Mouse (Mus musculus): Measurements from ENCODE around the gene Fsd1. TPM values are rescaled to one million over a fixed set of nuclear protein-coding genes. Genes with fewer than 3 reads are reported as not detected.

Gene Fsd1
- polyA plus RNA-seq, 1 experiment from 2014 or later, result 215 TPM

GRCm38 (mm10) chr17:55956129-55956528 is 30.2 kb upstream of the Fsd1 start:
- WGBS, result 0% methylated on average over 25 of the region's 26 CpGs
- Histone ChIP-seq H3K4me3 (peak overlapping the region; percentile 46), H3K4me1 (replicated peaks) (peaks cover 32% of the 10 kb centered on the region), H3K27ac (replicated peaks) (peak overlapping the region; percentile 70), H3K9ac (peak overlapping the region; percentile 31), H3K4me2 (peak overlapping the region; percentile 64), H3K9me3 (no peaks in the 10 kb centered on the region), H3K36me3 (no peaks in the 10 kb centered on the region), H3K27me3 (no peaks in the 10 kb centered on the region)
- ATAC-seq (ENCODE audit: low FRiP score, low read depth), result peak; percentile 55

- peak overlapping the region; percentile 31 for H3K9ac ChIP-seq
- H3K4me3 ChIP-seq, result peak overlapping the region; percentile 46
- no peaks in the 10 kb centered on the region for H3K27me3 ChIP-seq
- H3K36me3 ChIP-seq, result no peaks in the 10 kb centered on the region
- peak overlapping the region; percentile 64 for H3K4me2 ChIP-seq
- no peaks in the 10 kb centered on the region for H3K9me3 ChIP-seq
- WGBS, result 35% methylated on average over 6 of the region's 6 CpGs
- no peak; the same call in 1 of the 2 replicates for ATAC-seq (ENCODE audit: low FRiP score, low read depth)
- H3K4me1 ChIP-seq (replicated peaks), result peaks cover 32% of the 10 kb centered on the region
- peak overlapping the region; percentile 70 for H3K27ac ChIP-seq (replicated peaks)
Measured at GRCm38 (mm10) chr17:55956591-55956990, 29.7 kb upstream of the Fsd1 start.

GRCm38 (mm10) chr17:55957168-55957567 is 29.1 kb upstream of the Fsd1 start:
- Histone ChIP-seq H3K9me3 (no peaks in the 10 kb centered on the region), H3K4me3 (peak overlapping the region; percentile 46; the same call in 1 of the 2 replicates), H3K4me2 (peak overlapping the region; percentile 64), H3K4me1 (replicated peaks) (peaks cover 32% of the 10 kb centered on the region), H3K27me3 (no peaks in the 10 kb centered on the region), H3K9ac (0 out of 2 replicates have a peak overlapping the region, but pooled peaks have one; percentile 12), H3K27ac (replicated peaks) (0 out of 2 replicates have a peak overlapping the region, but pooled peaks have one; percentile 23), H3K36me3 (0 out of 2 replicates have a peak, but pooled peaks cover 4% of the 10 kb centered on the region)
- ATAC-seq (ENCODE audit: low FRiP score, low read depth), result peak; percentile 27; the same call in 1 of the 2 replicates
- 12% methylated on average over 9 of the region's 9 CpGs for WGBS

GRCm38 (mm10) chr17:55957726-55958583 is 28.4 kb upstream of the Fsd1 start:
- Histone ChIP-seq H3K4me2 (peak overlapping the region; percentile 77), H3K4me1 (replicated peaks) (peaks cover 32% of the 10 kb centered on the region), H3K27ac (replicated peaks) (peak overlapping the region; percentile 97), H3K9me3 (no peaks in the 10 kb centered on the region), H3K9ac (peak overlapping the region; percentile 58), H3K27me3 (no peaks in the 10 kb centered on the region), H3K4me3 (peak overlapping the region; percentile 65), H3K36me3 (0 out of 2 replicates have a peak, but pooled peaks cover 6% of the 10 kb centered on the region)
- ATAC-seq (ENCODE audit: low FRiP score, low read depth), result no peak
- 77% methylated on average over 13 of the region's 13 CpGs for WGBS

GRCm38 (mm10) chr17:55958584-55958886 is 27.8 kb upstream of the Fsd1 start:
- WGBS, result 33% methylated on average over 2 of the region's 2 CpGs
- Histone ChIP-seq H3K4me2 (peak overlapping the region; percentile 77), H3K4me3 (peak overlapping the region; percentile 65), H3K27ac (replicated peaks) (peak overlapping the region; percentile 97), H3K4me1 (replicated peaks) (peaks cover 32% of the 10 kb centered on the region), H3K36me3 (0 out of 2 replicates have a peak, but pooled peaks cover 6% of the 10 kb centered on the region), H3K9me3 (no peaks in the 10 kb centered on the region), H3K27me3 (no peaks in the 10 kb centered on the region), H3K9ac (peak overlapping the region; percentile 58)
- no peak for ATAC-seq (ENCODE audit: low FRiP score, low read depth)

- Histone ChIP-seq H3K4me3 (peak within 1 kb of the TSS; percentile 65), H3K4me1 (replicated peaks) (peaks cover 32% of the 10 kb centered on the region), H3K27me3 (no peaks in the 10 kb centered on the region), H3K27ac (replicated peaks) (peak within 1 kb of the TSS; percentile 97), H3K4me2 (peak within 1 kb of the TSS; percentile 77), H3K9ac (peak within 1 kb of the TSS; percentile 58), H3K9me3 (no peaks in the 10 kb centered on the region), H3K36me3 (0 out of 2 replicates have a peak, but pooled peaks cover 6% of the 10 kb centered on the region)
- WGBS, result 0% methylated on average over 46 of the region's 46 CpGs
- peak; percentile 90 for ATAC-seq (ENCODE audit: low FRiP score, low read depth)
Measured at GRCm38 (mm10) chr17:55958918-55959728, 27.2 kb upstream of the Fsd1 start, which contains the start of gene Yju2. Gene Yju2, plus strand, starts transcription at chr17:55959099.

GRCm38 (mm10) chr17:55959946-55960740 is 26.2 kb upstream of the Fsd1 start:
- ATAC-seq (ENCODE audit: low FRiP score, low read depth), result no peak
- peak overlapping the region; percentile 65 for H3K4me3 ChIP-seq
- H3K4me1 ChIP-seq (replicated peaks), result peaks cover 32% of the 10 kb centered on the region
- 81% methylated on average over 10 of the region's 10 CpGs for WGBS
- no peaks in the 10 kb centered on the region for H3K9me3 ChIP-seq
- no peaks in the 10 kb centered on the region for H3K27me3 ChIP-seq
- peak overlapping the region; percentile 77 for H3K4me2 ChIP-seq
- peaks cover 15% of the 10 kb centered on the region for H3K36me3 ChIP-seq
- peak overlapping the region; percentile 28 for H3K9ac ChIP-seq
- peak overlapping the region; percentile 97 for H3K27ac ChIP-seq (replicated peaks)

- H3K27me3 ChIP-seq, result no peaks in the 10 kb centered on the region
- H3K36me3 ChIP-seq, result peaks cover 15% of the 10 kb centered on the region
- H3K4me3 ChIP-seq, result no peak overlapping the region
- no peak overlapping the region for H3K4me2 ChIP-seq
- H3K9me3 ChIP-seq, result no peaks in the 10 kb centered on the region
- H3K9ac ChIP-seq, result no peak overlapping the region
- no peak overlapping the region for H3K27ac ChIP-seq (replicated peaks)
- no peak for ATAC-seq (ENCODE audit: low FRiP score, low read depth)
- peaks cover 32% of the 10 kb centered on the region for H3K4me1 ChIP-seq (replicated peaks)
Measured at GRCm38 (mm10) chr17:55960791-55961190, 25.5 kb upstream of the Fsd1 start.

- no peak for ATAC-seq (ENCODE audit: low FRiP score, low read depth)
- Histone ChIP-seq H3K9me3 (no peaks in the 10 kb centered on the region), H3K4me3 (no peak overlapping the region), H3K27me3 (no peaks in the 10 kb centered on the region), H3K4me2 (no peak overlapping the region), H3K27ac (replicated peaks) (no peak overlapping the region), H3K9ac (no peak overlapping the region), H3K4me1 (replicated peaks) (peaks cover 27% of the 10 kb centered on the region), H3K36me3 (peaks cover 15% of the 10 kb centered on the region)
- 99% methylated on average over 7 of the region's 7 CpGs for WGBS
Measured at GRCm38 (mm10) chr17:55961631-55962030, 24.7 kb upstream of the Fsd1 start.

GRCm38 (mm10) chr17:55963171-55963570 is 23.1 kb upstream of the Fsd1 start:
- no peak overlapping the region for H3K4me2 ChIP-seq
- no peaks in the 10 kb centered on the region for H3K9me3 ChIP-seq
- WGBS, result 85% methylated on average over 14 of the region's 14 CpGs
- no peak overlapping the region for H3K4me3 ChIP-seq
- no peaks in the 10 kb centered on the region for H3K27me3 ChIP-seq
- peaks cover 16% of the 10 kb centered on the region for H3K4me1 ChIP-seq (replicated peaks)
- H3K9ac ChIP-seq, result no peak overlapping the region
- ATAC-seq (ENCODE audit: low FRiP score, low read depth), result no peak
- peaks cover 24% of the 10 kb centered on the region for H3K36me3 ChIP-seq
- no peak overlapping the region for H3K27ac ChIP-seq (replicated peaks)

- H3K9me3 ChIP-seq, result no peaks in the 10 kb centered on the region
- no peaks in the 10 kb centered on the region for H3K27me3 ChIP-seq
- no peak overlapping the region for H3K9ac ChIP-seq
- no peak overlapping the region for H3K4me3 ChIP-seq
- H3K4me1 ChIP-seq (replicated peaks), result peaks cover 24% of the 10 kb centered on the region
- WGBS, result 94% methylated on average over 10 of the region's 10 CpGs
- peaks cover 24% of the 10 kb centered on the region for H3K36me3 ChIP-seq
- H3K4me2 ChIP-seq, result no peak overlapping the region
- H3K27ac ChIP-seq (replicated peaks), result no peak overlapping the region
- no peak for ATAC-seq (ENCODE audit: low FRiP score, low read depth)
Measured at GRCm38 (mm10) chr17:55964496-55964895, 21.8 kb upstream of the Fsd1 start.

Measured in hindbrain, embryonic 15.5 days (tissue).